Comparison of ENCODE assay signal across 14 mouse cellular contexts in the genomic region with DNA sequence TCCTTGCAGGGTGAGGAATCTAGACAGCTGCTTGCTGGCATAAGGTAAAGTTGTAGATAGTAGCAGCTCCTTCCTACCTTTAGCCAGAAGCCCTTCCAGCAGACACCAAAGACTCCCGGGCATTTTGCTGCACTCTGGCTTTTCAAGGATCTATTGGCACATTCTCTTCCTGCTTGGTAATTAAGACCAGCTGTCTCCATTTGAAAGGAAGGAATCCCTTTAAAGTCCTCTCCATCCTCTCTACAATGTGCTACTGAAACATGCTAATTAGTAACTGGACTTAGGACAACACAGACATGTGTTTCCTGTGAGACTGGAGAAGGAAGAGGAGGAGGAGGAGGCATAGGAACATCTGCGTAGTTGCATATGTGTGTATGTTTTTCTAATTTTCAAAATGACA.
DNase-seq lines count a peak whose midpoint lies in the region; ATAC-seq lines count a peak whose summit lies in the region.
"Had no signal": no experiment of that assay in that cellular context is flagged by ENCODE, and none has a peak within 500 bp of the region (broad histone marks: within the 10 kb centered on the region; RNA-seq: fewer than 3 reads in every experiment).

No protein-coding gene starts in this region.

- H3K36me3 ChIP-seq in embryonic facial prominence, embryonic 15.5 days = no peaks in the 10 kb centered on the region
- H3K36me3 ChIP-seq: heart, embryonic 15.5 days had no signal

- H3K9me3 ChIP-seq in embryonic facial prominence, embryonic 15.5 days (replicated peaks) = no peaks in the 10 kb centered on the region
- H3K9me3 ChIP-seq: heart, embryonic 15.5 days; megakaryocyte, embryonic 14.5 days had no signal

- 0 out of 2 replicates have a peak overlapping the region, but pooled peaks have one; percentile 4 for H3K27ac ChIP-seq in embryonic facial prominence, embryonic 15.5 days (replicated peaks)
- H3K27ac ChIP-seq: heart, embryonic 15.5 days had no signal

- H3K4me1 ChIP-seq in embryonic facial prominence, embryonic 15.5 days = 0 out of 2 replicates have a peak, but pooled peaks cover 13% of the 10 kb centered on the region
- H3K4me1 ChIP-seq: megakaryocyte, embryonic 14.5 days had no signal

- H3K4me2 ChIP-seq in embryonic facial prominence, embryonic 15.5 days (replicated peaks) = no peak overlapping the region
- H3K4me2 ChIP-seq: heart, embryonic 15.5 days; liver, embryonic 11.5 days had no signal

- no peak overlapping the region for H3K9ac ChIP-seq in embryonic facial prominence, embryonic 15.5 days
- H3K9ac ChIP-seq: heart, embryonic 15.5 days had no signal

- WGBS in embryonic facial prominence, embryonic 15.5 days = 14% methylated on average over 2 of the region's 2 CpGs

- intact Hi-C loops in heart, postnatal 25 days (cut with DNase I) = loop anchor here (10.0 kb wide), 1 partner anchor 155 kb away; no protein-coding TSS in a partner anchor

- ATAC-seq in embryonic facial prominence, embryonic 15.5 days (ENCODE audit: insufficient number of reproducible peaks, low FRiP score, low TSS enrichment, low read depth) = peak; percentile 57; the same call in 1 of the 2 replicates

- no peak overlapping the region for H3K4me3 ChIP-seq in embryonic facial prominence, embryonic 15.5 days (replicated peaks)
- H3K4me3 ChIP-seq: heart, embryonic 15.5 days; megakaryocyte, embryonic 14.5 days had no signal

- no peaks in the 10 kb centered on the region for H3K27me3 ChIP-seq in embryonic facial prominence, embryonic 15.5 days
- H3K27me3 ChIP-seq: heart, embryonic 15.5 days; megakaryocyte, embryonic 14.5 days had no signal

- DNase-seq in heart, postnatal 4 days = peak; percentile 9
- no peak for DNase-seq in heart, postnatal 25 days (ENCODE audit: low spot score)
- DNase-seq in lung, postnatal 10 days = peak; percentile 8
- DNase-seq in lung, postnatal 14 days = no peak
- no peak for DNase-seq in spleen, adult 12 weeks (ENCODE audit: low spot score)
- no peak for DNase-seq in testis, postnatal 10 days (ENCODE audit: low spot score)
- DNase-seq: cerebellum, adult 9-10 months; gastrocnemius, postnatal 10 days; kidney, postnatal 25 days; thymus, postnatal 36 days had no signal

Comparison
In these comparisons a context has a peak if more than half of its experiments do, and no peak if none do; other contexts are left out.
1. DNase-seq: peak in heart, postnatal 4 days (single experiment) and lung, postnatal 10 days (single experiment); none in heart, postnatal 25 days (single experiment), lung, postnatal 14 days (single experiment), spleen, adult 12 weeks (single experiment) and testis, postnatal 10 days (single experiment).